Mouse (Mus musculus): ENCODE data around the gene Mall.

GRCm38 (mm10) chr2:127735512-127736145 is 5.9 kb upstream of the Mall start:
- TF ChIP-seq POLR2A (IDR thresholded peaks at IDR 0.05; ENCODE audit: borderline replicate concordance, extremely low read depth, low read depth, low read length) (no peak), CTCF (IDR thresholded peaks at IDR 0.05; ENCODE audit: insufficient read depth, low read length) (no peak)
